Mouse (Mus musculus): Measurements from ENCODE around the gene Socs3. TPM values are rescaled to one million over a fixed set of nuclear protein-coding genes. Genes with fewer than 3 reads are reported as not detected.

Gene Socs3
- polyA plus RNA-seq, 1 experiment from 2014 or later = 16.0 TPM

DNA sequence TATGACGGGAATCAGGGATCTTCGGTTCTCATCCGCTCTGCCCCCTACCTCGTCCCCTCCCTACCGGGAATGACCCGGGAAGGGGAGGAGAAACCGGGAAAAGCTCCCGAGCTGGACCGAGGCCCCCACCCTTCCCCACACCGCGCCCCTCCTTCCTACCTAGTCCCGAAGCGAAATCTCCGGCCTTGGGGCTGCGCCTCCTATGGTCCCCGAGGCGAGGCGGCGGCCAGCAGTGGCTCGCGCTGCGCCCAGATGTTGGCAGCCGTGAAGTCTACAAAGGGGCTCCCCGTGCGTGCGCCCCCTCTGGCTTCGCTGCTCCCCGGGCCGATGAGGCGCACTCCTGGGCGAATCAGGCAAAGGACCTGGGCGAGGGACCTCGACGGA lies 1.1 kb downstream of the Socs3 start:
- ATAC-seq (ENCODE audit: insufficient read depth, low FRiP score, low read depth) = peak; percentile 23

GRCm38 (mm10) chr11:117968016-117968671 lies 1.7 kb downstream of the Socs3 start:
- WGBS = under 1% methylated on average over 59 of the region's 64 CpGs
- peak overlapping the region; percentile 86; the same call in 1 of the 2 replicates for H3K9ac ChIP-seq
- ATAC-seq (ENCODE audit: insufficient read depth, low FRiP score, low read depth) = no peak
- H3K9me3 ChIP-seq = no peaks in the 10 kb centered on the region
- H3K27ac ChIP-seq = peak overlapping the region; percentile 99
- H3K4me2 ChIP-seq = peak overlapping the region; percentile 85
- peak overlapping the region; percentile 74 for H3K4me3 ChIP-seq (replicated peaks)
- H3K27me3 ChIP-seq (replicated peaks) = no peaks in the 10 kb centered on the region
- H3K36me3 ChIP-seq = 0 out of 2 replicates have a peak, but pooled peaks cover 3% of the 10 kb centered on the region
- H3K4me1 ChIP-seq = peaks cover 45% of the 10 kb centered on the region

More for the DNA sequence above, 1.1 kb downstream of the Socs3 start:
- Histone ChIP-seq H3K27ac (peak overlapping the region; percentile 99), H3K9ac (peak overlapping the region; percentile 86), H3K4me2 (peak overlapping the region; percentile 85), H3K36me3 (0 out of 2 replicates have a peak, but pooled peaks cover 3% of the 10 kb centered on the region), H3K27me3 (replicated peaks) (no peaks in the 10 kb centered on the region), H3K9me3 (no peaks in the 10 kb centered on the region), H3K4me1 (peaks cover 44% of the 10 kb centered on the region), H3K4me3 (replicated peaks) (peak overlapping the region; percentile 74)
- WGBS = under 1% methylated on average over 33 of the region's 34 CpGs

DNA sequence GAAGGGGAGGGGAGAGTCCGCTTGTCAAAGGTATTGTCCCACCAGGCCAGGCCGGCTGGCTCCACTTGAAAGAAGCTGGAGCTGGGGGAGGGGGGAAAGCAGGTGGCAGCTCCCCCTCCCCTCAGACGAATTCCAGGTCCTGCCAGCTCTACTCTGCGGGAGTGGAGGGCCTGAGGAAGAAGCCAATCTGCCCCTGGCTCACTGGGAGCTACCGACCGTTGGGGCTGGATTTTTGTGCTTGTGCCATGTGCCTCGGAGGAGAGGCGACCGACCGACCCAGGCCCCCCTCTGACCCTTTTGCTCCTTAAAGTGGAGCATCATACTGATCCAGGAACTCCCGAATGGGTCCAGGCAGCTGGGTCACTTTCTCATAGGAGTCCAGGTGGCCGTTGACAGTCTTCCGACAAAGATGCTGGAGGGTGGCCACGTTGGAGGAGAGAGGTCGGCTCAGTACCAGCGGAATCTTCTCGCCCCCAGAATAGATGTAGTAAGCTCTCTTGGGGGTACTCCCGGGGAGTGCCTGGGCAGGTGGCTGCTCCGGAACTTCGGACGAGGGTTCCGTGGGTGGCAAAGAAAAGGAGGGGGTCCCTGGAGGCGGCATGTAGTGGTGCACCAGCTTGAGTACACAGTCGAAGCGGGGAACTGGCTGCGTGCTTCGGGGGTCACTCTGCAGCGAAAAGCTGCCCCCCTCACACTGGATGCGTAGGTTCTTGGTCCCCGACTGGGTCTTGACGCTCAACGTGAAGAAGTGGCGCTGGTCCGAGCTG lies 2.4 kb downstream of the Socs3 start:
- WGBS = 16% methylated on average over 34 of the region's 34 CpGs
- Histone ChIP-seq H3K4me3 (replicated peaks) (peak overlapping the region; percentile 74), H3K9ac (peak overlapping the region; percentile 86; the same call in 1 of the 2 replicates), H3K27me3 (replicated peaks) (no peaks in the 10 kb centered on the region), H3K4me1 (peaks cover 53% of the 10 kb centered on the region), H3K9me3 (no peaks in the 10 kb centered on the region), H3K36me3 (0 out of 2 replicates have a peak, but pooled peaks cover 3% of the 10 kb centered on the region), H3K27ac (no peak overlapping the region), H3K4me2 (peak overlapping the region; percentile 85)
- no peak for ATAC-seq (ENCODE audit: insufficient read depth, low FRiP score, low read depth)

DNA sequence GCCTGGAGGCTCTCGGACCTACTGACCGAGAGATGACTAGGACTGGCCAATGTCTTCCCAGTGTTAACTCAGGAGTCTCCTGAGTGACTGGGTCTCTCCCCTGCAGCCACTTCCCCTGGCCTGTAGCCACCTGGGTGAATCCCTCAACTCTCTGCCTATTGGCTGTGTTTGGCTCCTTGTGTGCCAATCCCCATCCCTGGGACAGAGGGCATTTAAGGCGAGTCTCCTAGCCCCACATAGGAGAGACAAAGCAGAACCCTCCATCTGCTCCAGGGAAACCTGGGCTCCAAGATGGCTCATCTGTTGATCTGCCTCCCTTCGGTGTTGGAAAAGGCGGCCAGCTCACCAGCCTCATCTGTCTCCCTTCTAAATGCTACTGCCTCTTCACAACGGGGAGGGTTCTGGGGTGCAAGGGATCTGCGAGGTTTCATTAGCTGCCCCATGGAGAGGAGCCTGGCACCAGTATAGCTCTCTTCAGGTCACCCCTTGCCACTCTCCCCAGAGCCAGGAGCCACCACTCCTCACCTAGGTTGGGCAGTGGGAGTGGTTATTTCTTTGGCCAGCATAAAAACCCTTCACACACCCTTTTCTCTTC lies 3.2 kb downstream of the Socs3 start:
- 0 out of 2 replicates have a peak, but pooled peaks cover 3% of the 10 kb centered on the region for H3K36me3 ChIP-seq
- H3K4me2 ChIP-seq = peak overlapping the region; percentile 85
- 59% methylated on average over 7 of the region's 7 CpGs for WGBS
- no peak for ATAC-seq (ENCODE audit: insufficient read depth, low FRiP score, low read depth)
- no peak overlapping the region for H3K27ac ChIP-seq
- H3K4me1 ChIP-seq = peaks cover 60% of the 10 kb centered on the region
- no peaks in the 10 kb centered on the region for H3K27me3 ChIP-seq (replicated peaks)
- H3K9me3 ChIP-seq = no peaks in the 10 kb centered on the region
- no peak overlapping the region for H3K9ac ChIP-seq
- H3K4me3 ChIP-seq (replicated peaks) = peak overlapping the region; percentile 74

DNA sequence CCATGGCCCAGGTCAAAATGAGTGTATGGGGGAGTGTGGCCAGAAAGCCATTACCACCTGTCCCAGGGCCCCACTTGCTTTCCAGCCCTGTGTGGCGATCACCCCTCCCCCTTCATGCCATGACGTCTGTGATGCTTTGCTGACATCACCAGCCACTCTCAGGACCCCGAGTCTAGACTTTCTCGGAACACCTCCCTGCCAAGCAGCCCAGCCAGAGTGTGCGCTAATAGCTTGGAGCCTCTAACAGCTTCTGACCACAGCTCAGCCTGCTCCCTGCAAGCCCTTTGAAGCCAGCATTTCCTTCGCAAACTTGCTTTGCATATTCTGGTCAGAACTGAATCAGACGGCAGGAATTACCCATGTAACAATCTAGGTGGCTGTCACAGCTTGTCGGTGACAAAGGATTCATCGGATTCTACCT lies 4.3 kb downstream of the Socs3 start:
- 34% methylated on average over 9 of the region's 9 CpGs for WGBS
- peaks cover 60% of the 10 kb centered on the region for H3K4me1 ChIP-seq
- no peak overlapping the region for H3K9ac ChIP-seq
- peak overlapping the region; percentile 85 for H3K4me2 ChIP-seq
- H3K4me3 ChIP-seq (replicated peaks) = no peak overlapping the region; the same call in 1 of the 2 replicates
- H3K9me3 ChIP-seq = no peaks in the 10 kb centered on the region
- 0 out of 2 replicates have a peak, but pooled peaks cover 3% of the 10 kb centered on the region for H3K36me3 ChIP-seq
- 0 out of 2 replicates have a peak overlapping the region, but pooled peaks have one; percentile 45 for H3K27ac ChIP-seq
- ATAC-seq (ENCODE audit: insufficient read depth, low FRiP score, low read depth) = no peak
- no peaks in the 10 kb centered on the region for H3K27me3 ChIP-seq (replicated peaks)

- Histone ChIP-seq H3K9me3 (no peaks in the 10 kb centered on the region), H3K4me2 (no peak overlapping the region), H3K4me3 (replicated peaks) (no peak overlapping the region), H3K27ac (peak overlapping the region; percentile 45; the same call in 1 of the 2 replicates), H3K36me3 (0 out of 2 replicates have a peak, but pooled peaks cover 3% of the 10 kb centered on the region), H3K27me3 (replicated peaks) (no peaks in the 10 kb centered on the region), H3K4me1 (peaks cover 62% of the 10 kb centered on the region), H3K9ac (no peak overlapping the region)
- ATAC-seq (ENCODE audit: insufficient read depth, low FRiP score, low read depth) = no peak
- 44% methylated on average over 7 of the region's 7 CpGs for WGBS
Observed at GRCm38 (mm10) chr11:117965052-117965451, 4.8 kb downstream of the Socs3 start.

DNA sequence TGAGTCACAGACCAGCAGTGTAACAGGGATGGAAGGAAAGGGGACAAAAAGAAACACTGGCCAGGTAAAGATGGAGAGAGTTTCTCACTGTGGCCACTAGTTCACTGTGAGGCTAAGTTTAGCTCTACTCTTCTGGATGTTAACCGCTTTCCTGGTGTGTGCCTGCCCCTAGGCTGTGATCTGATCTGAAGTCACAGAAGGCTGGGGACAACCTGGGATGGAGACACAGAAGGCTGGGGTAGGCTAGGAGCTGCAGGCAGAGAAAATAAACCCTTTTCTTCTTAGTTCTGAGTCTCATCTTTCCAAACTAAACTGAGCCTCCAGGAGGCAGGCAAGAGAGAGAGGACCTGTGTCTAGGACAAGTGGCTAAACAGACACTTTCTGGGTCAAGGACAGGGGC lies 5.6 kb downstream of the Socs3 start:
- no peak for ATAC-seq (ENCODE audit: insufficient read depth, low FRiP score, low read depth)
- Histone ChIP-seq H3K4me3 (replicated peaks) (no peak overlapping the region), H3K36me3 (0 out of 2 replicates have a peak, but pooled peaks cover 3% of the 10 kb centered on the region), H3K4me1 (peaks cover 69% of the 10 kb centered on the region), H3K27ac (peak overlapping the region; percentile 98), H3K27me3 (replicated peaks) (no peaks in the 10 kb centered on the region), H3K9ac (no peak overlapping the region), H3K4me2 (peak overlapping the region; percentile 84), H3K9me3 (no peaks in the 10 kb centered on the region)
- 45% methylated on average over 1 of the region's 1 CpGs for WGBS

DNA sequence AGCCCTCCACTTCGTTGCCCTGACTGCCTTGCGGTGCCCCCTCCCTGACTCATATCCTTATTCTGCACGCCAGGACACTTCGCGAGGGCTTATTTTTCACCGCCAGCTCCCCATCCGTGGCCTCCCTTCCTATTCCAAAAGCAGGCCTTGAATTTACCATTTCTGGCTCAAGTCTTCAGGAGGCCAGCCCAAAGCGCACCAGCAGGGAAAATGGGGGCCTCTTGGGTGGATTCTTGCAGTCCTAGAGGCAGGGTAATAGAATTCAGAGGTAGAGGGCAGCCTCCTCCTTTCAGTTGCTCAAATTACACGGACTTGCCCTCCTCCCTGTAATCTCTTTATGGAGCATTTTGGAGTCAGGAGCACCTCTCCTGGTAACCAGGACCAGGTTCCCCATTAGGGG lies 6.0 kb downstream of the Socs3 start:
- H3K27ac ChIP-seq = peak overlapping the region; percentile 98
- H3K27me3 ChIP-seq (replicated peaks) = no peaks in the 10 kb centered on the region
- no peak for ATAC-seq (ENCODE audit: insufficient read depth, low FRiP score, low read depth)
- no peak overlapping the region; the same call in 1 of the 2 replicates for H3K9ac ChIP-seq
- H3K9me3 ChIP-seq = no peaks in the 10 kb centered on the region
- peak overlapping the region; percentile 84 for H3K4me2 ChIP-seq
- peaks cover 69% of the 10 kb centered on the region for H3K4me1 ChIP-seq
- H3K36me3 ChIP-seq = 0 out of 2 replicates have a peak, but pooled peaks cover 3% of the 10 kb centered on the region
- H3K4me3 ChIP-seq (replicated peaks) = peak overlapping the region; percentile 38
- WGBS = 2% methylated on average over 9 of the region's 9 CpGs

- no peaks in the 10 kb centered on the region for H3K9me3 ChIP-seq
- peak; percentile 84 for ATAC-seq (ENCODE audit: insufficient read depth, low FRiP score, low read depth)
- peak overlapping the region; percentile 38 for H3K4me3 ChIP-seq (replicated peaks)
- H3K36me3 ChIP-seq = 0 out of 2 replicates have a peak, but pooled peaks cover 3% of the 10 kb centered on the region
- H3K27me3 ChIP-seq (replicated peaks) = no peaks in the 10 kb centered on the region
- under 1% methylated on average over 40 of the region's 40 CpGs for WGBS
- H3K4me1 ChIP-seq = peaks cover 71% of the 10 kb centered on the region
- peak overlapping the region; percentile 98 for H3K27ac ChIP-seq
- peak overlapping the region; percentile 84 for H3K4me2 ChIP-seq
- H3K9ac ChIP-seq = no peak overlapping the region; the same call in 1 of the 2 replicates
Observed at GRCm38 (mm10) chr11:117963091-117963793, 6.6 kb downstream of the Socs3 start.

GRCm38 (mm10) chr11:117962228-117963067 lies 7.4 kb downstream of the Socs3 start:
- peak overlapping the region; percentile 98 for H3K27ac ChIP-seq
- no peaks in the 10 kb centered on the region for H3K27me3 ChIP-seq (replicated peaks)
- peak; percentile 72 for ATAC-seq (ENCODE audit: insufficient read depth, low FRiP score, low read depth)
- H3K4me2 ChIP-seq = peak overlapping the region; percentile 84
- peaks cover 71% of the 10 kb centered on the region for H3K4me1 ChIP-seq
- 0 out of 2 replicates have a peak, but pooled peaks cover 3% of the 10 kb centered on the region for H3K36me3 ChIP-seq
- 24% methylated on average over 10 of the region's 10 CpGs for WGBS
- H3K4me3 ChIP-seq (replicated peaks) = no peak overlapping the region
- no peaks in the 10 kb centered on the region for H3K9me3 ChIP-seq
- no peak overlapping the region for H3K9ac ChIP-seq

Data from stomach, embryonic 15.5 days (tissue).